Mouse (Mus musculus): ENCODE measurements around the gene AY358078. TPM values are rescaled to one million over a fixed set of nuclear protein-coding genes. Genes with fewer than 3 reads are reported as not detected.
"Not testable (repeated sequence)": the region's sequence is repeated elsewhere in the genome, so short reads cannot be mapped to it uniquely, and the experiment has no call there.

AY358078 gene
- polyA plus RNA-seq (2012; rRNA removed): not detected in 2 replicates

- Histone ChIP-seq H3K4me1 (ENCODE audit: control insufficient read depth, insufficient read depth, low read length) (no peaks in the 10 kb centered on the region), H3K27ac (ENCODE audit: insufficient read depth, low read depth, low read length) (no peak within 1 kb of the TSS), H3K27me3 (replicated peaks; ENCODE audit: control insufficient read depth, insufficient read depth, low read length) (no peaks in the 10 kb centered on the region), H3K36me3 (ENCODE audit: control insufficient read depth, insufficient read depth, low read length) (no peaks in the 10 kb centered on the region), H3K4me3 (ENCODE audit: insufficient read depth, low read depth, low read length) (no peak within 1 kb of the TSS)
- TF ChIP-seq CTCF (conservative IDR thresholded peaks at IDR 0.05; ENCODE audit: insufficient read depth, insufficient read length, low read depth, low read length) (no peak), POLR2A (IDR thresholded peaks at IDR 0.05; ENCODE audit: low read depth, low read length) (no peak)
- WGBS: 82% methylated on average over 2 of the region's 2 CpGs
- DNase-seq: no peak
Measured at GRCm38 (mm10) chr14:51799746-51800145, at the start of gene AY358078. Gene AY358078 (plus strand): TSS chr14:51800046.

GRCm38 (mm10) chr14:51755944-51756343, 43.9 kb upstream of the AY358078 start:
- Histone ChIP-seq H3K4me1 (ENCODE audit: control insufficient read depth, insufficient read depth, low read length) (no peaks in the 10 kb centered on the region), H3K4me3 (ENCODE audit: insufficient read depth, low read depth, low read length) (no peak overlapping the region), H3K27me3 (replicated peaks; ENCODE audit: control insufficient read depth, insufficient read depth, low read length) (no peaks in the 10 kb centered on the region), H3K36me3 (ENCODE audit: control insufficient read depth, insufficient read depth, low read length) (no peaks in the 10 kb centered on the region), H3K27ac (ENCODE audit: insufficient read depth, low read depth, low read length) (no peak overlapping the region)
- WGBS: 72% methylated on average over 2 of the region's 2 CpGs
- TF ChIP-seq CTCF (conservative IDR thresholded peaks at IDR 0.05; ENCODE audit: insufficient read depth, insufficient read length, low read depth, low read length) (no peak), POLR2A (IDR thresholded peaks at IDR 0.05; ENCODE audit: low read depth, low read length) (no peak)
- DNase-seq: no peak

DNA sequence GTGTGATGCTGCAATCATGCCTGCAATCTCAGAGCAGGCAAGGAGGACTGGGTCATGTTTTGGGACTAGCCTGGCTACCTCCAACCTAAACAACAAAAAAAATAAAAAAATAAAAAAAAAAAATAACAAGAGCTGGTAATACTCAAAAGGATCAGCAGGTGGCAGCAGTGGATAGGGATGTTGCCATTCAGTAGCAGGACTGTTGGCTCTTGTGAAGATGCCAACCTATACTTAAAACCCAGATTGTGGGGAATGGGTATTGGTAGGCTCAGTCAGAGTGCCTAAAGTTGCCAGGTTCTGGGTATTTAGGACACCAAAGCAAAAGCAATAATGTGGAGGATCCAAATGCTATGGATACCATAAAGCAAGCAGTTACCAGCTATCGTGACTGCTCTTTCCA, 28.5 kb upstream of the AY358078 start:
- H3K4me3 ChIP-seq (ENCODE audit: insufficient read depth, low read depth, low read length); H3K27me3 ChIP-seq (replicated peaks; ENCODE audit: control insufficient read depth, insufficient read depth, low read length); H3K27ac ChIP-seq (ENCODE audit: insufficient read depth, low read depth, low read length); H3K4me1 ChIP-seq (ENCODE audit: control insufficient read depth, insufficient read depth, low read length); H3K36me3 ChIP-seq (ENCODE audit: control insufficient read depth, insufficient read depth, low read length): not testable (repeated sequence)
- WGBS: 93% methylated on average over 1 of the region's 1 CpGs
- DNase-seq: peak; percentile 27
- TF ChIP-seq CTCF (conservative IDR thresholded peaks at IDR 0.05; ENCODE audit: insufficient read depth, insufficient read length, low read depth, low read length): peak; percentile 40

DNA sequence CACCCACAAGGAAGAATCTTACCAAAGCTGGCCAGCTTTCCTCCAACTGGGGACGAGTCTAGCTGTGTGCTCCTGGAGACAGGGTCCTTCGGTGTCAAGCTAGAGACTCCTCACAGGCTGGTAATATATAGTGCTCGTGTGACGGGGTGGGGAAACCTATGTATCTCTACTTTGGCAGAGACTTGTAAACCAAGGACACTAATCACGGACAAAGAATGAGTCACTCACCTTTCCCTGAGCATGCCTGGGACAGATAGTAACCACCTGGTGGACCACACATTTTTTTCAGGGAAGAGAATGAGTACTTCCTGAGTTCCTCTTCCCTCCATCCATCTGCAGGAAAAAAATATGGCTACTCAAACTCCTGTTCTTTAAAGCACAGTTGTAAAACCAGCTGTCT, 26.4 kb upstream of the AY358078 start, which contains the start of gene Ang4:
TSS of gene Ang4 (minus strand) at position 101 of the 400 bp plus-strand sequence.
- no peak for DNase-seq
- H3K4me1 ChIP-seq (ENCODE audit: control insufficient read depth, insufficient read depth, low read length): no peaks in the 10 kb centered on the region
- H3K36me3 ChIP-seq (ENCODE audit: control insufficient read depth, insufficient read depth, low read length): no peaks in the 10 kb centered on the region
- no peak for TF ChIP-seq POLR2A (IDR thresholded peaks at IDR 0.05; ENCODE audit: low read depth, low read length)
- TF ChIP-seq CTCF (conservative IDR thresholded peaks at IDR 0.05; ENCODE audit: insufficient read depth, insufficient read length, low read depth, low read length): no peak
- 66% methylated on average over 5 of the region's 5 CpGs for WGBS
- no peak within 1 kb of the TSS for H3K4me3 ChIP-seq (ENCODE audit: insufficient read depth, low read depth, low read length)
- H3K27me3 ChIP-seq (replicated peaks; ENCODE audit: control insufficient read depth, insufficient read depth, low read length): no peaks in the 10 kb centered on the region
- no peak within 1 kb of the TSS for H3K27ac ChIP-seq (ENCODE audit: insufficient read depth, low read depth, low read length)

GRCm38 (mm10) chr14:51777791-51778190, 22.1 kb upstream of the AY358078 start:
- Histone ChIP-seq H3K36me3 (ENCODE audit: control insufficient read depth, insufficient read depth, low read length) (no peaks in the 10 kb centered on the region), H3K27ac (ENCODE audit: insufficient read depth, low read depth, low read length) (no peak overlapping the region), H3K4me1 (ENCODE audit: control insufficient read depth, insufficient read depth, low read length) (no peaks in the 10 kb centered on the region), H3K27me3 (replicated peaks; ENCODE audit: control insufficient read depth, insufficient read depth, low read length) (no peaks in the 10 kb centered on the region), H3K4me3 (ENCODE audit: insufficient read depth, low read depth, low read length) (no peak overlapping the region)
- WGBS: 96% methylated on average over 1 of the region's 1 CpGs
- TF ChIP-seq CTCF (conservative IDR thresholded peaks at IDR 0.05; ENCODE audit: insufficient read depth, insufficient read length, low read depth, low read length) (no peak), POLR2A (IDR thresholded peaks at IDR 0.05; ENCODE audit: low read depth, low read length) (no peak)
- no peak for DNase-seq

DNA sequence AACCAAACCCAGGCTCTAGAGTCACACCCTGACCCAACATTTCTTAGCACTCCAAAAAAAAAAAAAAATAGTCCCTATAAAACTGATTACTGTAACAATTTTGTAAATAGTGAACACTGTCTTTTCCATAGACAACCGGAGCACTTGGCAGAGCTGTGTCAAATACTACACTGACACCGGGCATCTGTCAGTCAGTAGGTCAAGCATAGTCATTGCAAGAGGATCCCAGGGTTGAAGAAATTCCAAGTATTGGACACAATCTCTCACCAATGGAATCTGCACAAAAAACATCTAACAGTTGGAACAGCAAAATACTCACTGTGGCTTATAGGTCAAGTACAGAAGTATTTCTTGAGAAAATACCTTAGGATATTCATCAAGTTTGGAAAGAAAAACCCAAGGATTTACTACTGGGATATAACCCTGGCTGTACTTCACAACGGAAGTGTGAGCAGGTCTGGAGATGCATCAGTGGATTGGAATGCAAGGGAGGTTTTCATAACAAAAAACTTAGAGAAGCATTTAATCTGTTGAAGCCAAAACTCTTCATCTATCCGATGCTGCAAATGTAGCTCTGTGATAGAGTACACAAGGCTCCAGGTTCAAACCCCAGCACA, 20.9 kb upstream of the AY358078 start:
- Histone ChIP-seq H3K4me1 (ENCODE audit: control insufficient read depth, insufficient read depth, low read length) (no peaks in the 10 kb centered on the region), H3K27me3 (replicated peaks; ENCODE audit: control insufficient read depth, insufficient read depth, low read length) (no peaks in the 10 kb centered on the region), H3K27ac (ENCODE audit: insufficient read depth, low read depth, low read length) (no peak overlapping the region), H3K36me3 (ENCODE audit: control insufficient read depth, insufficient read depth, low read length) (no peaks in the 10 kb centered on the region), H3K4me3 (ENCODE audit: insufficient read depth, low read depth, low read length) (no peak overlapping the region)
- WGBS: 28% methylated on average over 4 of the region's 4 CpGs
- no peak for DNase-seq
- no peak for TF ChIP-seq CTCF (conservative IDR thresholded peaks at IDR 0.05; ENCODE audit: insufficient read depth, insufficient read length, low read depth, low read length)
- TF ChIP-seq POLR2A (IDR thresholded peaks at IDR 0.05; ENCODE audit: low read depth, low read length): no peak

GRCm38 (mm10) chr14:51786335-51786734, 13.5 kb upstream of the AY358078 start:
- whole genome bisulfite sequencing: 45% methylated on average over 4 of the region's 4 CpGs

More at GRCm38 (mm10) chr14:51786335-51786734, 13.5 kb upstream of the AY358078 start:
- Histone ChIP-seq H3K4me3 (ENCODE audit: insufficient read depth, low read depth, low read length) (no peak overlapping the region), H3K36me3 (ENCODE audit: control insufficient read depth, insufficient read depth, low read length) (no peaks in the 10 kb centered on the region), H3K4me1 (ENCODE audit: control insufficient read depth, insufficient read depth, low read length) (no peaks in the 10 kb centered on the region), H3K27ac (ENCODE audit: insufficient read depth, low read depth, low read length) (no peak overlapping the region), H3K27me3 (replicated peaks; ENCODE audit: control insufficient read depth, insufficient read depth, low read length) (no peaks in the 10 kb centered on the region)
- no peak for DNase-seq
- no peak for TF ChIP-seq CTCF (conservative IDR thresholded peaks at IDR 0.05; ENCODE audit: insufficient read depth, insufficient read length, low read depth, low read length)
- no peak for TF ChIP-seq POLR2A (IDR thresholded peaks at IDR 0.05; ENCODE audit: low read depth, low read length)
